Mouse (Mus musculus) frontal cortex, adult (tissue): ENCODE data around the gene Tut7.
"Not testable (repeated sequence)": the region's sequence is repeated elsewhere in the genome, so short reads cannot be mapped to it uniquely, and the experiment has no call there.

Source experiments
- ATAC-seq: cut with Nextera tagmentation; 2 replicates; pipeline ENCODE4 v1.9.2; 2017; ENCODE audit warnings: mild to moderate bottlenecking, moderate library complexity, mixed read lengths; ENCODE audit not compliant: low TSS enrichment

Tut7 gene

GRCm38 (mm10) chr13:59766786-59767515, 56.0 kb downstream of the Tut7 start:
- no peak for ATAC-seq

DNA sequence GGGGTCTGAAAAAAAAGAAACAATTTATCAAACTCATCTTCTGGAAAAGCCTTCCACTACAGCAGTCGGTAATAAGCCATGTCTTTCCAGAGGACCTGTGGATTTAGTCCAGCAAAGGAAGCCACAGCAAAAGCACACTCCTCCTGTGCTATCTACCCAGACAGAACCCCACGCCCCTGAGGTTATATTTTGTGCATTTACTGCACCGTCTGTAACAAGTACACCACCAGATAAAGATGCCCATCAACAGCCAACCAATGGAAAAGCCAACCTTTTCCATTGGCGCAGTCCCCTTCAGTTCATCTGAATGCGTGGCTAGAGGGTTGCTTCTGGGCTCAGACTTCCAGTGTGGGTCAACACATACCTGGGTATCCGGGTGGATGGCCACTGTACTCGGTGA, 60.2 kb downstream of the Tut7 start:
- no peak for ATAC-seq

DNA sequence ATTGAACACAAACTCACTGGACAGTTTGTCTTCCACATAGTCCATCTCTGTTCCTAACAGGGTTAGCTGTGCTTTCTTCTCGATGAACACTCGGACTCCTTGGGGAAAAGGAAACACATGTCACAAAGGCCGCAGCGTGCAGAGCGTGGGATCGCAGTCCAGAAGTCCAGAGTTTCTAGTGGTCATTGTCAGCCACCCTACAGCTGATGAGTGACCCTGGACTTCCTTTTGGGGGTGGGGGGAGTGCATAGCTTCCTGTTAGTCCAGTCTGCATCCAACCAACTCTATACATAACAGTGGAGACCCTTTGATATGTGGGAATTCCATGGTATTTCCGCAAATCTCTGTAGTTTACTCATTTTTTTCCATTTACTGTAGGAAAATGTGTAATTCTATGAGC, 66.0 kb downstream of the Tut7 start:
- ATAC-seq, result no peak

- no peak for ATAC-seq
Measured at GRCm38 (mm10) chr13:59750310-59750709, 72.6 kb downstream of the Tut7 start.

GRCm38 (mm10) chr13:59746711-59747110, 76.2 kb downstream of the Tut7 start, which contains the start of gene 1700014D04Rik:
1700014D04Rik (minus strand) TSS chr13:59746752.
- peak; percentile 95 for ATAC-seq

GRCm38 (mm10) chr13:59746164-59746563, 76.8 kb downstream of the Tut7 start:
- ATAC-seq, result no peak

DNA sequence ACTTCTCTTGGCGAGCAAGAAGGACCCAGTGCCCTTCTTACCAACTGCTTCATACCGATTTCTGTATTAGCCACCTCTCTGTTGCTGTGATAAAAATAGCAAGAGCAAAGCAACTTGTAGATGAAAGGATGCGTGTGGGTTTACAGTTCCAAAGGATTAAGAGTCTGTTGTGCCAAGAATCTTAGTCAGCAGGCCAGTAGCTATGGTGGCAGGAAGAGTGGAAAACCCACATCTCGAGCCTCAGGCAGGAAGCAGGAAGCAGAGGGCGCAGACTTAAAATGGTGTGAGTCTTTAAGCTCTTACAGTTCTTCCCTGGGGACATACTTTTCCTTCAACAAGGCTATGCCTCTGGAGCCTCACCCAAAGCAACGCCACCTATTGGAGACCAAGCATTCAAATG, 77.5 kb downstream of the Tut7 start:
- peak; percentile 27; the same call in 1 of the 2 replicates for ATAC-seq

GRCm38 (mm10) chr13:59741697-59742096, 81.2 kb downstream of the Tut7 start:
- ATAC-seq, result no peak

GRCm38 (mm10) chr13:59741096-59741495, 81.9 kb downstream of the Tut7 start:
- ATAC-seq, result no peak

- no peak for ATAC-seq
Measured at GRCm38 (mm10) chr13:59739397-59739796, 83.5 kb downstream of the Tut7 start.

DNA sequence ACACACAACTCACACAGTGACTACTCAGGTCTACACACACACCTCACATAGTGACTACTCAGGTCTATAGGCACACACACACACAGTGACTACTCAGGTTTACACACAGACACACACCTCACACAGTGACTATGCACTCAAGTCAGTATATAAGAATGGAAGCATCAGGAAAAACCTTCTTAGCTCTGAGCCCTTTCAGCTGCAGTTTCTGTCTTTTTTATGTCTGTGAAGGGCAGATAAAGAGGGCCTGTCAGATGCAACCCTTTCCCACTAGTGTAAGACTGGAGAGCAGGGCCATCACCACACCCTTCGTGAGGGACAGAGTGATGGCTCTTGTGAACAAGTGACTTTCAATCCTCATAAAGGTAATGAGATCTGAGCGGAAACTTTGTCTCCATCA, 84.5 kb downstream of the Tut7 start:
- ATAC-seq, result no peak

GRCm38 (mm10) chr13:59735190-59735589, 87.8 kb downstream of the Tut7 start:
- peak; percentile 52; the same call in 1 of the 2 replicates for ATAC-seq

- not testable (repeated sequence) for ATAC-seq
Measured at GRCm38 (mm10) chr13:59734347-59734746, 88.6 kb downstream of the Tut7 start.

GRCm38 (mm10) chr13:59733936-59734335, 89.0 kb downstream of the Tut7 start:
- no peak for ATAC-seq

DNA sequence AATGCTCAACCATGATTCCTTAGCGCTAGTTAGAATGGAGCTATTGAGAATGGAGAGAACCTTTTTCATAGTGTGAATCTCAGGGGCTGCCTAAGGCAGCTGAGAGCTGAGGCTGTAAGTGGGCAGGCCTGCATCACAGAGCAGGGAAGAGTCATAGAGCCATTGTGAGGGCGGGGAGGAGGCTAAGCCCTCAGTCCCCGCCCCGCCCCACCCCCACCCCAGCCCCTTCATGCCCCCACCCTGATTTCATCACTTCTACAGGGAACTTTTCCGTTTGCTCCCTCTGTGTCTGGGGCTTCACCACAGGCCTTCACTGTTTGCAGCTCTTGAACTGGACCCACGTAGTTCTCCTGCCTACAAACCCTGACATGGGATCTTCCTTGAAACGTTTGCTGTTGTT, 91.3 kb downstream of the Tut7 start, which contains the start of gene Spata31d1d:
Gene Spata31d1d (minus strand): TSS at position 101 of the 400 bp plus-strand sequence.
- ATAC-seq, result no peak

- ATAC-seq, result peak; percentile 92
Measured at GRCm38 (mm10) chr13:59728378-59729093, 94.4 kb downstream of the Tut7 start.

GRCm38 (mm10) chr13:59726139-59726867, 96.6 kb downstream of the Tut7 start:
- ATAC-seq, result no peak

- not testable (repeated sequence) for ATAC-seq
Measured at GRCm38 (mm10) chr13:59722089-59722488, 100.9 kb downstream of the Tut7 start.
